Mouse (Mus musculus) lung, embryonic 14.5 days (tissue): ENCODE data around the gene Ankrd50. TPM values are rescaled to one million over a fixed set of nuclear protein-coding genes. Genes with fewer than 3 reads are reported as not detected.

Experiments used
- ATAC-seq: fragments of 200-750 bp; cut with Nextera tagmentation; 2 replicates; pipeline ENCODE4 v1.8.0; 2017; ENCODE audit warnings: mild to moderate bottlenecking, moderate TSS enrichment, moderate library complexity; ENCODE audit not compliant: insufficient read depth
- DNase-seq: peaks from one replicate; pipeline ENCODE4 v3.0.0-alpha.2; 2015
- H3K27ac ChIP-seq: fragments of 300-500 bp; sonication (generic); 2 replicates; pipeline ENCODE4 v1.5.1; 2014; ENCODE audit warnings: low read depth, mild to moderate bottlenecking, moderate library complexity
- H3K27me3 ChIP-seq: fragments of 300-500 bp; sonication (generic); 2 replicates; pipeline ENCODE4 v1.6.1; 2014; ENCODE audit warnings: low read length, control low read depth; ENCODE audit not compliant: insufficient read depth
- H3K36me3 ChIP-seq: fragments of 300-500 bp; sonication (generic); 2 replicates; pipeline ENCODE4 v1.6.1; 2014; ENCODE audit warnings: control low read depth; ENCODE audit not compliant: insufficient read depth
- H3K4me1 ChIP-seq: fragments of 300-500 bp; sonication (generic); 2 replicates; pipeline ENCODE4 v1.6.1; 2014; ENCODE audit warnings: antibody characterized with exemption, control low read depth; ENCODE audit not compliant: insufficient read depth
- H3K4me2 ChIP-seq: fragments of 300-500 bp; sonication (generic); 2 replicates; pipeline ENCODE4 v1.6.1; 2014; ENCODE audit warnings: mild to moderate bottlenecking
- H3K4me3 ChIP-seq: fragments of 300-500 bp; sonication (generic); 2 replicates; pipeline ENCODE4 v1.5.1; 2014; ENCODE audit warnings: low read depth, low read length
- H3K9ac ChIP-seq: fragments of 300-500 bp; sonication (generic); 2 replicates; pipeline ENCODE4 v1.6.1; 2014
- H3K9me3 ChIP-seq: fragments of 300-500 bp; sonication (generic); 2 replicates; pipeline ENCODE4 v1.6.1; 2016; ENCODE audit warnings: low read depth, low read length, control low read depth
- CTCF ChIP-seq: IDR thresholded peaks from 2 replicates; pipeline ENCODE4 v1.5.1; 2016; ENCODE audit warnings: antibody characterized with exemption, low read depth
- WGBS: fragments of 180-500 bp; shearing (Covaris S2); extraction: QIAGEN DNeasy Blood & Tissue Kit; methylation state at CpG from one replicate; pipeline ENCODE4 v1.1.7; 2014; 5-methylcytosine and 5-hydroxymethylcytosine counted together
- polyA plus RNA-seq: library from polyadenylated mRNA; unstranded; fragments of >200 nt; fragmentation: Nextera tagmentation; extraction: Ambion mirVana; gene quantifications from 2 replicates; pipeline ENCODE4 v1.2.1, GENCODE M21; 2014

Gene Ankrd50
- 24.3 and 24.8 TPM in 2 replicates for polyA plus RNA-seq

DNA sequence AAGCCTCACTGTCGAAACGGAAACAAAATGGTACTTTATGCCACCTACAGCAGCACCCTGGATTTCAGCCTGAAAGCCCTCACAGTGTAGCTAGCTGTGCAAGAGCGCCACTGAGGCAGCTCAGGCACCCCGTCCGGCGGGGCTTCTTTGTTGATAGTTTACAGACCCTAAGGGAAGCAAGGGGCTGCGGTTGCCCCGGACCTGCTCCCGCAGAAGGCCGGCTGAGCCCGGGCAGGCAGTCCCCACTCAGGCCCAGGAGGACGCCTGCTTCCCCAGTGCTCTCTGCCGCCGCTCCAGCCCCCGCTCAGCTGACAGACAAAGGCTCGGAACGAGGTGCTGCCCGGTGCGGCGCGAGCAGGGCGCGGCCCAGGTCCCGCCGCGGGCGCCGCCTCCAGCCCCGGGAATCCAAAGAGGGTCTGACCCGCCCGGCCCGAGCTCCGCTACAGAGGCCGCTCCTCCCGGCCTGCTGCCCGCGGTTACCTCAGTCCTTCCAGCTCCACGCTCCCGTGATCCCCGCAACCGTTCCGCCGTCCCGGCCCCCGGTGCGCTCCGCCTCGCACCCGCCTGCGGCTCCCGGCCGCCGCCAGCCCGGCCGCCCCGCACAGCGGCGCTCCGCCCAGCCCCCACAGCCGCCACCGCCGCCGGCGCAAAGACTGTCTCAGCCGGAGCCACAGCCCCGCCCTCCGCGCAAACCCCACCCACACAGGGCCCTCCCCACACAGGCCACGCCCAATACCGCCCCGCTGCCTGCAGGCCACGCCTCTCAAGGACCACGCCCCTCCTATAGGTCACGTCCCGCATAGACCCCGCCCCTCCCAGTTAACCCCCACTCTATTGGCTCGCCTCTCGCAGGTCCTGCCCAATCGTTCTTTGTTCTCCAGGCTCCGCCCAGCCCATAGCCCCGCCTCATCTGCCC is at the start of gene Ankrd50:
TSS of gene Ankrd50 (minus strand) at position 654 of the 916 bp plus-strand sequence.
- peak within 1 kb of the TSS; percentile 88 for H3K4me3 ChIP-seq
- ATAC-seq, result peak; percentile 94
- TF ChIP-seq CTCF, result 0 out of 2 replicates have a peak, but pooled peaks have one; percentile 9
- H3K27me3 ChIP-seq, result no peaks in the 10 kb centered on the region
- peak; percentile 98 for DNase-seq
- H3K27ac ChIP-seq, result peak within 1 kb of the TSS; percentile 94
- H3K36me3 ChIP-seq, result peaks cover 23% of the 10 kb centered on the region; the same call in 1 of the 2 replicates
- H3K4me1 ChIP-seq, result peaks cover 15% of the 10 kb centered on the region
- H3K4me2 ChIP-seq, result peak within 1 kb of the TSS; percentile 72
- no peaks in the 10 kb centered on the region for H3K9me3 ChIP-seq
- peak within 1 kb of the TSS; percentile 93 for H3K9ac ChIP-seq
- WGBS, result 0% methylated on average over 63 of the region's 81 CpGs

DNA sequence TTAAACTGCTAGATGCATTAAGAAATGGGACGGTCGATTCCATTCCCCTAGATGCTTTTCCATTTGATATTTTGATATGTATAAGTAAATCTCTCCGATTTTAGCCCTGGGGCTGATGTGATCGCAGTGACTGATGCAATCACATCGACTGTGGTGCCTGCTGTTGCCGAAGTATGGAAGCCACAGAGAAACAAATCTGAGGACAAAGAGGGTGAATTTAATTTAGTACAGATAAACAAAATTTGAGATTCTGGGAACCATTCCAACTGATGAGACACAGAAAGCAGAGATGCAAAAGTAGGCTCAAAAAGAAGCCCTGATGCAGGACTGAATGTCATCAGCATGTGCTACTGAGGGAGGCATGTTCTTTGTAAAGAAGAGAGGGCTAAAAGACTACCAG is 49.6 kb upstream of the Ankrd50 start:
- Histone ChIP-seq H3K4me2 (no peak overlapping the region), H3K36me3 (no peaks in the 10 kb centered on the region), H3K4me3 (no peak overlapping the region), H3K27me3 (no peaks in the 10 kb centered on the region), H3K27ac (no peak overlapping the region), H3K4me1 (peaks cover 4% of the 10 kb centered on the region), H3K9me3 (no peaks in the 10 kb centered on the region), H3K9ac (no peak overlapping the region)
- DNase-seq (peak; percentile 84), ATAC-seq (no peak)
- no peak for TF ChIP-seq CTCF
- WGBS, result 56% methylated on average over 6 of the region's 6 CpGs

DNA sequence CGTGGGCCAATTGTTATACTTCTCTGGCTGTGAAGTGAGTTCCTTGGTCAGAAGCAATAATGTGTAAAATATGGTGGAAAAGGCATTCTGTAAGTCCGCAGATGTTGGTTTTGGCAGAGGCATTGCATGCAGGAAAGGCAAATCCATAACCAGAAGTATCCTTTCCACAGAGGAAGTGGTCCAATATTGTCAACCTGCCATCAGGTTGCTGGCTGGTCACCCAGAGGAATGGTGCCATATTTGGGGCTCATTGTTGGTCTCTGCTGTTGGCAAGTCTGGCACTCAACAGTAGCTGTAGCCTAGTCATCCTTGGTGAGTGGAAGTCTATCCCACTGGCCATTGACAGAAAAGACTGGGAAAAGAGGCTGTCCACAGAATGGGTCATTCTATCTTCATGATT is 35.8 kb upstream of the Ankrd50 start:
- DNase-seq (no peak), ATAC-seq (no peak)
- no peaks in the 10 kb centered on the region for H3K4me1 ChIP-seq
- WGBS, result 87% methylated on average over 2 of the region's 2 CpGs
- no peaks in the 10 kb centered on the region for H3K27me3 ChIP-seq
- no peak overlapping the region for H3K9ac ChIP-seq
- no peak overlapping the region for H3K27ac ChIP-seq
- no peaks in the 10 kb centered on the region for H3K9me3 ChIP-seq
- no peak for TF ChIP-seq CTCF
- no peak overlapping the region for H3K4me3 ChIP-seq
- H3K36me3 ChIP-seq, result no peaks in the 10 kb centered on the region
- no peak overlapping the region for H3K4me2 ChIP-seq

DNA sequence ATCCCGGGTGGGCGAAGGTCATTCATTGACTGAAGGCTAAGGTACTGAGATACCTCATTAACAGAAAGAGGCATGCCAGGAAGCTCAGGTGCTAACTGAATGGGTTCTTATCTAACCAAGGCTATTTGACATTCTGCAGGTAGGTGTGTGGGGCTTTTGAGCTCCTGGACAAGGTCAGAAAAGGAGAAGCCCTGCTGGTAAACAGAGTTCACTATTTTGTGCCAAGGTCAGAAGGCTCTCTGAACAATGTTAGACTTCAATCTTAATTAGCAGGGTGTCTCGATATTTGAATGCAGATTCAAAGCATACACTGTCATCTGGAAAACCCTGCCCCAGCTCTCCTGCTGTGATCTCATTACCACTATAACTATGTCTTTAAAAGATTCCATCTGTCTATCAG is 35.3 kb upstream of the Ankrd50 start:
- Histone ChIP-seq H3K4me3 (no peak overlapping the region), H3K9me3 (no peaks in the 10 kb centered on the region), H3K27me3 (no peaks in the 10 kb centered on the region), H3K4me1 (no peaks in the 10 kb centered on the region), H3K27ac (no peak overlapping the region), H3K9ac (no peak overlapping the region), H3K36me3 (no peaks in the 10 kb centered on the region), H3K4me2 (no peak overlapping the region)
- ATAC-seq (no peak), DNase-seq (no peak)
- TF ChIP-seq CTCF, result no peak
- WGBS, result 79% methylated on average over 3 of the region's 3 CpGs

DNA sequence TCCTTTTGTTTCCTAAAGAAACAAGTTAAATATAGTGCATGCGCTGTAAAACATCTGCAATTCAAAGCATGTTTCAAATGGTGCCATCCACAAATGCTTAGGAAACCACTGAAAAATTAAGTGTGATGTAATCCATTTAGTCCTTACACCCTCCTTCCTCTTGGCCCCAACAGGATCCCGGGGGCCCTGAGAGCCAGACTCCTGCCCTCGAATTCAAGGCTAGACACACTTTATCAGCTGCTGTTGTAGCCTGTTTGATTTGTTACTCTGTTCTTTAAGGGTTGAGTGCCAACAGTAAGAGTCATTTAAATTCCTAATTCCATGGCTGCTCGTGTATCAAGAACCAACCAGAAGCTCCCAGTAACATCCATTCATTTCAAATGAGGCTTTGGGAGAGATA is 19.0 kb upstream of the Ankrd50 start:
- no peak overlapping the region for H3K4me3 ChIP-seq
- DNase-seq, result peak; percentile 48
- WGBS, result 32% methylated on average over 4 of the region's 4 CpGs
- H3K36me3 ChIP-seq, result no peaks in the 10 kb centered on the region
- H3K27me3 ChIP-seq, result no peaks in the 10 kb centered on the region
- H3K27ac ChIP-seq, result no peak overlapping the region
- H3K4me1 ChIP-seq, result no peaks in the 10 kb centered on the region
- H3K9ac ChIP-seq, result no peak overlapping the region
- ATAC-seq, result no peak; the same call in 1 of the 2 replicates
- no peak for TF ChIP-seq CTCF
- no peak overlapping the region for H3K4me2 ChIP-seq
- no peaks in the 10 kb centered on the region for H3K9me3 ChIP-seq

DNA sequence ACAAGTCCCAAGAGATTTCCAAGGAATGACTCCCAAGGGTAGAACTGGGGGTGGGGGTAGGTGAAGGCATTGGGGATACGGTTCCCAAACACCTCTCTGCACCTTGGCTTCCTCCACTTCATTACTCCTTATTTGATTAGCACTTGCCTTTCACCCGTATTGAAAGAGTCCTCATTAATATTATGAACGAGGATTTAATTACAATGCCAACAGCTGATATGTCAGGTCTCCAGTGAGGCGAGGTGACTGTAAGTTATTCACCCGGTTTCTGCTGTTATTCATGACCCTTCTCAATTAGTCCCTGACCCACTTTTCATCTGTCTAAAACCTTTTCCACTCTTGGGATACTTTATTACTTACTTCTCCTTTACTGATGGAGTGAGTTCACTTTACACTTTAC is 17.5 kb upstream of the Ankrd50 start:
- no peak overlapping the region for H3K4me2 ChIP-seq
- TF ChIP-seq CTCF, result no peak
- no peak for ATAC-seq

DNA sequence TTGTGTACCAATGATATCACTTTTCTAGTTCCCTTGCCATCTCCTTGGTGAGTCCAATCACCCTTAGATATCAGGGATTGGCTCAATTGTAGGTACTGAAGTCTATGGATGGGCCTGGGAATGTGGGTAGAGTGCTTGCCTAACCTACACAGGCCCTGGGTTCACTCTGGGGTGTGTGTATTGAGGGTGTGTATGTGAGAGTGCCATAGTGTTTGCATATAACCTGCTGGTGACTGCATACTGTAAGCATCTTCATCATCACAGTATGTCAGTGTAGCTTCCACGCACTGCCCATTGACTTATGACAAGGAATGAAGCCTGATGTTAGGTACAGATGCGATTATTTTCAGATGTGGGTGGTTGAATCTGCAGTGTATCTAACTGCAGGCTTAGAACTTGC is 17.1 kb upstream of the Ankrd50 start:
- no peaks in the 10 kb centered on the region for H3K4me1 ChIP-seq
- no peak for TF ChIP-seq CTCF
- no peaks in the 10 kb centered on the region for H3K27me3 ChIP-seq
- DNase-seq (no peak), ATAC-seq (no peak)
- H3K9ac ChIP-seq, result no peak overlapping the region
- H3K4me3 ChIP-seq, result no peak overlapping the region
- H3K27ac ChIP-seq, result no peak overlapping the region
- no peaks in the 10 kb centered on the region for H3K36me3 ChIP-seq
- WGBS, result 89% methylated on average over 2 of the region's 2 CpGs
- H3K9me3 ChIP-seq, result no peaks in the 10 kb centered on the region
- no peak overlapping the region for H3K4me2 ChIP-seq

More for the DNA sequence above, 17.5 kb upstream of the Ankrd50 start:
- no peaks in the 10 kb centered on the region for H3K36me3 ChIP-seq
- H3K9me3 ChIP-seq, result no peaks in the 10 kb centered on the region
- H3K9ac ChIP-seq, result no peak overlapping the region
- no peaks in the 10 kb centered on the region for H3K4me1 ChIP-seq
- no peak overlapping the region for H3K27ac ChIP-seq
- H3K27me3 ChIP-seq, result no peaks in the 10 kb centered on the region
- WGBS, result 50% methylated on average over 5 of the region's 5 CpGs
- DNase-seq, result no peak
- no peak overlapping the region for H3K4me3 ChIP-seq
